Mouse (Mus musculus): ENCODE measurements around the gene Gm3543.
"Not testable (repeated sequence)": the region's sequence is repeated elsewhere in the genome, so short reads cannot be mapped to it uniquely, and the experiment has no call there.

Gm3543 gene

DNA sequence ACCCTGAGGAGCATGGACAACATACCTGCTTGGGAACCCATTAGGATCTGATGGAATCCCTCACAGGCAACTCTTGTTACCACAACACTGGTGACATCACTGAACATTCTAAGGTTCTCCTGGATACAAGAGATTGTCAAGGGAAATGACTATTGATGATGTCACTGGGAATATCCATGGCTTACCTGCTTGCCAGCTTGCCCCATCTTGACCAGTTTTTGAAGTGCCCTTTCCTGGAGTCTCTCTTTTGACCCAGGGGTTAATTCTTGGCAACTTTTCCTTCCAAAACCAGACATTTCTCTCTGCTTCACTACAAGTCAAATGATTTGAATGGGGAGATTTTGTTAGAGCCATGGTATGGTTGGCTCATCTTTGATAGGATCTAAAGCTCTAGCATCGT, at the start of gene Gm3543:
Gm3543 (minus strand) TSS at position 101 of the 400 bp plus-strand sequence.
- ATAC-seq (ENCODE audit: low TSS enrichment) = not testable (repeated sequence)

DNA sequence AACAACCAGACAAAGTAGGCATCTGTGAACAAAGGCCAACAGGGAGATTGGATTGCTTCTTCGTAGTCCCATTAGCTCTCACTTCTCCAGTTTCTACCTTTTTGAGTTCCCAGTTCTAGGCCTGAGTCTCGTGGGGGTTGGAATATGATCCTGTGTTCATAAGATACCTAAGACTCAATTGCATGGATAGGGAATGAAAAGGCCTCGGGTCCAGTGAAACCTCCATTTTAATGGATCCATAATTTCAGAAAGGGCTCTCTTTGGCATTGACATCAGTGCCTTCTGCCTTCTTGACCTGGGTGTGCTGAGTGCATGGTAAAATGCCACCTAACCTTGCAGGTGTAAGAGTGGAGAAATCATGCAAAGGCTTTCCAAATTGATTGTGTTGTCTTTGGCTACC, 14.5 kb downstream of the Gm3543 start:
- ATAC-seq (ENCODE audit: low TSS enrichment) = not testable (repeated sequence)

DNA sequence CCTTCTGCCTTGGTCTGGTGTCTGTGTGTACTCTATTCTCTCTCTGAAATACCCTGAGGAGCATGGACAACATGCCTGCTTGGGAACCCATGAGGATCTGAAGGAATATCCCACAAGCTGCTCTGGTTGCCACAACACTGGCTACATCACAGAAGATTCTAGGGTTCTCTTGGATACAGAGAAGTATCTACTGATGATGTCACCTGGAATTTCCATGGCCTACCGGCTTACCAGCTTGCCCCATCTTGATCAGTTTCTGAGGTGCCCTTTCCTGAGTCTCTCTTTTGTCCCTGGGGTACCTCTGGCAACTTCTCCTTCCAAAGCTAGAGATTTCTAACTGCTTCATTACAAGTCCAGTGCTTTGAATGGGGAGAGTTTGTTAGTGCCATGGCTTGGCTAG, 15.3 kb downstream of the Gm3543 start, which contains the start of gene Gm6401:
Gm6401 (minus strand) TSS at position 101 of the 400 bp plus-strand sequence.
- not testable (repeated sequence) for ATAC-seq (ENCODE audit: low TSS enrichment)

DNA sequence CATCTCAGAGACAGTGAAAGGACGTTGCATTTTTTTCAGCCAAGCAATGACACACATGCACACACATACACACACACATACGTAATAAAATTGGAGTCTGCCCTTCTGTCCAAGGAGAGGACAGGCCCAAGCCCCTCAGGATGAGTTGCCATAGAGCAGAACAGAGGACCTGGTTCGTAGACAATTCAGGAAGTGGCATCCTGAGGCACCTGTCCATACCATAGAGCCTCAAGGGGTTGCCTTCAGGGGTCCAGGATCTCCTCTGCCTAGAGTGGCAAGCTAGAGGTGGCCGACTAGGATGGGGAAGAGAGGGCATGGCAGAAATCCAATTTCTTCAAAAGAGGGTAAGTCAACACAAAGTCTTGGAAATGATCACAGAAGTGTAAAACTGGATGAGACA, 19.0 kb downstream of the Gm3543 start:
- ATAC-seq (ENCODE audit: low TSS enrichment) = not testable (repeated sequence)

DNA sequence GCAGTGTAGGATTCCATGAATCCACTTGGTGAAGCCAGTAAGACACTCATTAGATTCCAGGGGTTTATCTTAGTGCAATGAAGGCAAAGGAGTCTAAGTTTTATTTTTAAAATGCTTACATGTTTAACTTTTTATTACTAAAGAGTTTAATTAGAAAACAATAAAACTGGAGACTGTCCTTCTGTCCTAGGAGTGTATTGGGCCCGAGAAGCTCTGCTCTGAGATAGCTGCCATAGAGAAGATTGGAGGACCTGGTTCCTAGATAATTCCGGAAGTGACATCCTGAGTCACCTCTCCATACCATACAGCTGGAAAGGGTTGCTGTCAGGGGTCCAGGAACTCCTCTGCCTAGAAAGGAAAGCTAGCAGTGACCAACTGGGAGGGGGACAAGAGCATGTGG, 39.4 kb downstream of the Gm3543 start, which contains the start of gene 1700024B05Rik:
1700024B05Rik (plus strand) TSS at position 301 of the 400 bp plus-strand sequence.
- ATAC-seq (ENCODE audit: low TSS enrichment) = not testable (repeated sequence)

Measured in frontal cortex, adult (tissue).